Mouse (Mus musculus): ENCODE measurements around the gene Herpud1.
"Not testable (repeated sequence)": the region's sequence is repeated elsewhere in the genome, so short reads cannot be mapped to it uniquely, and the experiment has no call there.

Herpud1 gene

DNA sequence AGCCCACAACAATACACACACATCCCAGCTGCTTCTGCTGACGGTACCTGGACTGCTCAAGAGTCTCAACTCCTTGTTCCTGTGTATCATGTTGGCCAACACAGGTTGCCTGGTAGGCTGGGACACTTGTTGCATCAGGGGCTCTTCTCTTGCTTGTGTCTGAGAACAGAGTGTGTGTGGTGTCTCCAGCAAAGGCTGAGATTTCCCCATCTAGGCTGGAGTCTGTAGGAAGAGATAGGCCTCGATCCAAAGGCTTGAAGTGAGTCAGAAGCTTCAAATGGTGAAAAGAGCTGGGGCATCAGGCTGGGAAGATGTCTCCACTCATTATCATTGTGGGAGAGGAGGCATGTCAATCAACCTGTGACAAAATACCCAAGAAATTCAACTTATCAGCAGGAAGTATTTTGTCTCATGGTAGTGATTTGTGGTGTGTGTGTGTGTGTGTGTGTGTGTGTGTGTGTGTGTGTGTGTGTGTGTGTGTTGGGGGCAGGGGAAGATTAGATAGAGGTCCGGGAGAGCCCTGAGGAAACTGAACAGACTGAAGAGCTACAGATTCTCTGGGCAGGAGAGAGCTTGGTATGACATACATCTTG is 13.2 kb downstream of the Herpud1 start:
- DNase-seq (ENCODE audit: extremely low read depth, low read depth, low spot score): no peak

DNA sequence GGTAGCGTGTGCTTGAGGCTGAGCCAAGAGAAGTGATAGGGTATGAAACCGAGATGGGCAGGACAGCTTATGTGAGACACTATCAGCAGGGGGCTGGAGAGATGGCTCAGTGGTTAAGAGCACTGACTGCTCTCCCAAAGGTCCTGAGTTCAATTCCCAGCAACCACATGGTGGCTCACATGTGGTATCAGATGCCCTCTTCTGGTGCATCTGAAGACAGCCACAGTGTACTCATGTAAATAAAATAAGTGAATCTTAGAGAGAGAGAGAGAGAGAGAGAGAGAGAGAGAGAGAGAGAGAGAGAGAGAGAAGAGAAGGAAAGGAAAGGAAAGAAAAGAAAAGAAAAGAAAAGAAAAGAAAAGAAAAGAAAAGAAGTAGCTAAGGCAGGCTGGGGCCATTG is 13.7 kb downstream of the Herpud1 start:
- DNase-seq (ENCODE audit: extremely low read depth, low read depth, low spot score): not testable (repeated sequence)

DNA sequence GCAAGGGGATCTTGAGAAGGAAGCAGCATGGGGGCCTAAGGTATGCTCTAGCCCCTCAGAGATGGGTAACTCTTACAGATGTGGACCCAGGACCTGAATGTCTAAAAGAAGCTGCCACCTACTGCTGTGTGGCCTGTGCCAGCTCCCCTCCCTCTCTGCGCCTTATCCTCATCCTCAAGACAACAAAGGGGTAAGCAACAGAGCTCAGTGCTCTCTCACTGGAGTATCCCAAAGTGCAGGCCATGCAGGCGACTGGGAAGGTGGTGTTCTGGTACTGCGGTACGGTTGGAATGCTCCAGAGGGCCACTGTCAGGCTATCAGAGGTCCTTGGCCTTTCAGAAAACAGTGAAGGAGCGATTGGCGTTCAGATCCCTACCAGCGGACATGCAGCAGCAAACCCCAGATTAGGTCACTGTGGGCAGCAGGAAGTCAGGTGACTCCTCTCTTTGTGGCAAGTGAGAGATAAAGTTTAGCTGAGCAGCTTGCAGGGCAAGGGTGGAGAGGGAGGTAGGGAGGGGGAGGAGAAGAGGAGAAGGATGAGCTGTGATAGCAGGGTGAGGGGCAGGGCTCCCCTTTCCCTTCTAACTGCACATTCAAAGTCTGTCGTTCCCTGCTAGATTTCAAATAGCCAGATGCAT is 22.3 kb downstream of the Herpud1 start:
- no peak for DNase-seq (ENCODE audit: extremely low read depth, low read depth, low spot score)

DNA sequence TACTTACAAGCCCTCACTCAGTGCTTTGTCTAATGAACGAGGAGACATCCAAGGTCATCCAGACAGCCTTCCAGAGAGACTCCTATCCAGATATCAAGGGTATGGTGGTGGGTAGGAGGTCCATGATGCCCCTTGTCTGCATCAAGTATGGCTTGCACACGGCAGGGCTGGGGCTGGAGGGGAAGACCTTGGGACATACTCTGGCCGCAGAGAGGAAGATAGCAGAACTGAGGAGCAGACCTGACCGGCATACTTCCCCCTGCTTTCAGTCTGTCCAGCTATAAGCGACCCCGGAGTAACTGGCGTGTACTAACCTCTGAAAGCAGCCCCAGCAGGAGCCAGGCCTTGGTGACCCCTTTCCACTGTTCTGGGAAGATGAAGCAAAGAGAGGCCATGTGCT is 23.3 kb downstream of the Herpud1 start:
- no peak for DNase-seq (ENCODE audit: extremely low read depth, low read depth, low spot score)

DNA sequence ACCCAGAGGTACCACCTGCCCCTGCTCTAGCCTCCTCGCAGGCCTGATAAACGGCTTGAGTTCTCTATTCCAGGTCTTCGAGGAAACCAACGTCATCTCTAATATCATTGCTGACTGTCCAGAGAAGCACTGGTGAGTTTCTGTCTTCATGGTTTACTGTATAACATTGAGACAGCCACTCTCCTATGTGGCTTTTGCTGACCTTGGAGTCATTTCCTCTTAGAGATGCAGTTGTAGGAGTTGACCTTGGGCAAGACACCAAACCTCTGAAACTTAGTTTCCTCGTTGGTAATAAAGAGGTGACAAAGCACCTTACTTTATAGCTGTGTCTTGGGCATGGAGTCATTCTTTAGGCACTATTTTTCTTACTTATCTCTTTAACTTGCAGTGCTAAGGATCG is 26.3 kb downstream of the Herpud1 start:
- no peak for DNase-seq (ENCODE audit: extremely low read depth, low read depth, low spot score)

DNA sequence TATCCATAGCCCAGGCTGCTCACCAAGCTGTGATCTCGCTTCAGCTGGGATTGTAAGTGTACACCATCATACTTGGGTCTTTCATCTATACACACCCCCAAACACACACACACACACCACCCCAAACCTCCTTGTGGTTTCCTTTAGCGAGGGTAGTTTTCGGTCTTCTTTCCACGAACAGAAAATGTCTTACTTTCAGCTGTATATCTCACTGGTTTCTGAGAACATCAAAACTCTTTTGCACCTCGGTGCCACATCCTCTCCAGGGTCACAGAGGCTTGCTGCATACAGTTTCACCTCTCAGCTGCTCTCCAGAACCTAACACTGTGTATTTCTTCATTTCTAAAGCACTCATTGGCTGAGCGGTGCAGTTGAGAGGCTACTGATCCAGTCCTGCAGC is 27.3 kb downstream of the Herpud1 start:
- DNase-seq (ENCODE audit: extremely low read depth, low read depth, low spot score): no peak

DNA sequence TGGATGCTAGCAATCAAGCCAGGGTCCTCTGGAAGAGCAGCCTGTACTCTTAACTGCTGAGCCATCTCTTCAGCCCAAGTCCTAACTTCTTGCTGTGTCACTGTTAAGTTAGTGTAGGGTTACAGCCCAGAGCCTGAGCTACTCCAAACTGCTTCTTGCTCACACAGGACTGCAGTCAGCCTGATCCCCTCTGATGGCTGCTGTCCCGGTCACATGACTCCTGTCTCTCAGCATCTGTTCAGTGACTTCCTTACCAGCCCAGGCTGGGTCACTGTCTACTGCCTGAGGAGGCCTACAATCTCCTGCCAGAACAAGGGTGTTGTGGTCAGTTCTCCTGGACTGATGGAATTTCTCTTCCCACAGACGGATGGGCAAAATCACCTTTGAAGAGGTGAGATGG is 29.0 kb downstream of the Herpud1 start:
- no peak for DNase-seq (ENCODE audit: extremely low read depth, low read depth, low spot score)

DNA sequence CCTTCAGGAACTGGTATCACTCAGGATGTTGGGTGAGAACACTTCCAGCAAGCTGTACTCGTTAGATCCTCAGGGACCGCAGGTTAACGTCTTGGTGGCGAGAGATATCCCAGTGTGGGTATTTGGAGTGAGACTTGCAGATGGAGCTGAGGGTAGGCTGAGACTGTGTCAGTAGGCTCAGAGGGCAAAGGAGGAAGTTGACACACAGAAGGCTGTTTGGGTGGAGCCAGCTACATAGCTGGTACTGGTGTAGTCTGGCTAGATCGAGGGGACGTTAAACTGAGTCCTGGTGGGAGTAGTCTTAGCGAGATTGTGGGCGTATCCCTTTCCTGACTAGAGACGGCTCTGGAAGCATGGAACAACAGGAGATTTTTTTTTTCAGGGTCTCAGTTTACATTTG is 31.8 kb downstream of the Herpud1 start:
- DNase-seq (ENCODE audit: extremely low read depth, low read depth, low spot score): no peak

DNA sequence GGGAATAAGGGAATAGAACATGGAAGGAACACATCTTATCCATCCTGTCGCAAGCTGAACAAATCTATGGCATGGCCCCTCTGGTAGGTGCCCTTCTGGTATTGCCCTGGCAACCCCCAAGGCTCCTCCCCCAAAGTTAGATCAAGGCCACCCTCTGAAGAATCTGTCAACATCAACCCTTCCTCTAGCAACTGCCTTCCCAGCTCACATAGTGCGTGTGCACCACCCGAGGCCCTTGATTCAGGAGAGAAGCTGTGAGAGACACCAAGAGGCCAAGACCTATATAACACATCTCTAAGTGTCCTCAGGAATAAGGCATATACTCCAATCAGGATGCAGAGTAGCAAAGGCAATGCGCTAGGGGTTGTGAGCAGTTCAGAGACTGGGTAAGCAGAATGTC is 36.0 kb downstream of the Herpud1 start:
- no peak for DNase-seq (ENCODE audit: extremely low read depth, low read depth, low spot score)

DNA sequence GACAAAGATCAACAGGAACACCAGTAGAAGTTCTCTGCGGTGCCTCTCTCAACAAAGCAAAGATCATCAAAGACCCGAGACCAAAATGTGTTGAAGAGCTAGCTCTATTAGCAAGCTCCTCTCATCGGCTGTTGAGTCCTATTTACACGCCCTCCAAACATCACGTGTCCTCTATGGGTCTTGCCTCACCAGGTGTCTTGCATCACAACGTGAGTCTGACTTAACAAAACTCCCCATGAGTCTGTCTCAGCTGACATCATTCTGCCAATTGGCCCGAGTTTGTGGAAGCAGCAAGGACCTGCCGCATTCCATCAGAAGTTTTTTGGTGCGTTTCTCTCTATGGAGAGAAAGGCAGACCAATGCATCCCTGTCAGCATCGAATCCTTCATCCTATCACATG is 41.7 kb downstream of the Herpud1 start:
- DNase-seq (ENCODE audit: extremely low read depth, low read depth, low spot score): no peak

DNA sequence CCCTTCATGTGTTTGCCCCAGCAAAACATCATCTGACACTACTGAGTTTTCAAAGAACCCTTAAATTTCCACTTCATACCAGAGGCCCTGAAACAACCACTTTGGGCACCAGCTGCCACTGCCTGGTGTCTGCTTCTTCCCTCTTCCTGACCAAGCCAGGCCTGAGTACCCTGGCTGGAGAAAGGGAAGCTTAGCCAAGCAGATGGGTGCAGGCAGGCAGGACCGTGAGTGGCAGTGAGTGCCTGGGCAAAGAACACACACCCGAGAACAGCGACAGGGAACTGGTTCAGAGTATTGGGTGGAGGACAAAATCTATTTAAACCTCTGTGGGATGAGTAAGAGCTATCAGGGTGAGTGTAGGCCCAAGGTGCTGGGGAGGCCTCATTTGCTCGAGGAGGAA is 42.2 kb downstream of the Herpud1 start:
- no peak for DNase-seq (ENCODE audit: extremely low read depth, low read depth, low spot score)

DNA sequence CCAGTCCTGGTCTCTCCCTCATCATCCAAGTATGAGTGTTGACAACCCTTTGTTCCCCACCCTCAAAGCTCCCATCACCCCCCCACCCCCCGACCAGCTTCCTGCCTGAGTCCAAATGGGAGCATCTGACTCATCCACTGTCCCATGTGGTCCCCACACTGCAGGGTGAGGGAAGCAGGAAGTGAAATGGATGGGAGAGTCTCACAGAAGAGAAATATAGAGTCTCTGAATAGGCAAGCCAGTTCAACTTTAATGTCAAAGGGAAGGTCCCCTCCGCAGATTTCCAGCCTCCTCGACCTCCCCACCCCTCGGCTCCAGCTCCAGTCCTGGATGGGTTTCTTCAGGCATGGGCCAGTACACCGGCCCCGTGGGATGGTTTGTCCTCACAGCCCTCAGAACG is 43.1 kb downstream of the Herpud1 start:
- DNase-seq (ENCODE audit: extremely low read depth, low read depth, low spot score): no peak

DNA sequence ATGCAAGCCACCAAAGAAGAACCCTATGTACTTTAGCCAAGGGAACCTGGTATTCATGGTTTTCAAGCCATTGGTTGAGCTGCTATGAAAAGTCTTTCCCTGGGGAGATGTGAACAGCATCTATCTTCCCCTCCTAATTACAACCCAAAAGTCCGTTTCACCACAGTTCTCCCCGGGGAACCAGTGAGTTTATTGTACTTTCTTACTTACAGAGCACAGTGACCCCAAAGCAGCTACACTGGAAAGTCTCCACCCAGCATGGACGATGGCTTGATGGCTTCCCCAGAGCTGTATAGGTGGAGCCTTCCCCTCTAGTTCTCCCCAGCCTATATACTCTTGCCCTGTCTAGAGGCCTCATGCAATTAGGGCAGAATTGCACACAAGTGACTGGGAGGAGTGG is 46.0 kb downstream of the Herpud1 start:
- no peak for DNase-seq (ENCODE audit: extremely low read depth, low read depth, low spot score)

DNA sequence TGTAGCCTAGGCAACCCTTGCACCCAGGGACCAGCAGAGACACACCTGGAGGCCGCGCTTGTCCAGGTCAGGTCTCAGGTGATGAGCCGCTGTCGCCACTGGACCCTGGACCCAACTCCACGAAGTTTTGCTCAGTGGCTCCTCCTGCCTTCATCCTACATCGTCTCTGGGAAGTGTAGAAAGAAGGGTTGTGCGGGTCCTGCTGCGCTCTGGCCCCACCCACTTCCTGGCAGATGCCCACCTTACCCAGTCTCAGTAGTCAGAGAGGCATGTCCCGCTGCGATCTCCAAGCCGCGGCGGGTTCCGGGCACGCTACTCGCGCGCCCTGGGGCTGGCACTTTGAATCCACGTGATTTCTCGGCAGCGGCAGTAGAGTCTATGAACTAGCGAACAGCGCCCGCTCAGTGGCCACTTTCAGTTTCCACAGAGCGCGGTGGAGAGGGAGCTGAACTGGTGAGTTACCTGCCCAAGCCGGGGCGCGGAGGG is 47.8 kb downstream of the Herpud1 start, which contains the start of gene Nlrc5:
Gene Nlrc5 (plus strand): TSS at position 376 of the 486 bp plus-strand sequence.
- no peak for DNase-seq (ENCODE audit: extremely low read depth, low read depth, low spot score)

DNA sequence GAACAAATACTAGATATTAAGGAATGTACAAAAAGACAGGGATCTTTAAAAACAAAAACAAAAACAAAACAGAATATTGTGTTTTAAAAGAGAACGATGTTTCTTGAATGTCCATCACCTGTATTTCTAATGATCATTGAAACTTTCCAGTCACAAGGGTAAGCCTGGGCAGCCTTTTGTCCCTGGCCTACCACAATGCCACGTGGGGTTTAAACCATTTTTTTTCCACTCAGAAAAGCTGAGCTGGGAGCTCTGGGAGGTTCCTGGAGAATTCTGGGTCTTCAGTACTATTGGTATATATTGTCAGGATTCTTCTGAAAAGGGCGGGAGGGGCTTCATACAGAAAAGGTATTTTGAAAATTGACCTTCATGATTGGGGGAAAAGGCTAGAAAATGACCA is 48.7 kb downstream of the Herpud1 start:
- DNase-seq (ENCODE audit: extremely low read depth, low read depth, low spot score): no peak

DNA sequence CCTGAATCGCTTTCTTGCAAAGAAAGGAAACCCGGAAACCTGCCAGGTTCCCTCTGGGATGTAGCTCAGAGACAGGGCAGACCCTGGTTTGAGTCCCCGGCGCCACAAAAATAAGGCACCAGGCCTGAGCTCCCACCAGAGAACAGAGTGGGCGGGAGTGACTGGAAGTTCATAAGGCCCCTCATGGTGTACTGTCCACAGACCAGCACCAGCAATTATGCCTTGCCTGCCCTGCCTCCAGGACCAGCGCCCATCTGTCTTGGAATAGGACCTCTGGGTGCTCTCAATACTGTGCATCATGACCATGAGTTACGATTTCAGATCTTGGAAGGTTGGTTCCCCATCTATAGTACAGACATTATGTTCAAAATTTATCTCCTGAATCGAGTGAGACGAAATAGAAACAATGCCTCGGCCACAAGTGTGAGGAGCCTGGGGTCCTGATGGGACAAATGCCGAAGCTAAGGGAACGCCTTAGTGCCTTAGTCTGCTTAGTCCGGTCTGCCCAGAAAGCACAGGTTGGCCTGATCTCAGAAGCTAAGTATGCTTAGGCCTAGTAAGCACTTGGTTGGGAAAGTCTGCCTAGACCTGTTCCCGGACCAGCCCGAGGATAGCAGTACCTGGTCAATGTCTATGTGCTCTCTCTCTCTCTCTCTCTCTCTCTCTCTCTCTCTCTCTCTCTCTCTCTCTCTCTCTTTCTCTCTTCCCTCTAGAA is 49.3 kb downstream of the Herpud1 start:
- no peak for DNase-seq (ENCODE audit: extremely low read depth, low read depth, low spot score)

DNA sequence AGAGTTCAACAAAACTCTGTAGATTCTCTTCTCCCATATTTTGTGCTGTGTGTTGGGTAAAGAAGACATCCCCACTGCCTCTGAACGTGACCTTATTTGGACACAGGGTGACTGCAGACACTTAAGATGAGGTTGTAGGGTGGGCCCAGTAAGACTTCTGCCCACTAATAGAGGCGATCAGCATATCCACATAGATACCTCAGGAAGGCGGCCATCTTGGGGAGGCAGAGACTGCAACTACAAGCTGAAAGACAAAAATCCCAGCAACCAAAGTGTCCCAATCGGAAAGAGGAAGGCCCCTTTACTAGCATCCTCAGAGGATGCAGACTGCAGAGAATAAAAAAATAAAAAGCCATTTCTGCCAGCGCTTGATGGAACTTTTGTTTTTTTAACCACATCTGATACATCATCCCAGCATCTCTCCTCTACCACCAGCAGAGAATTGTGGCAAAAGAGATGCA is 49.9 kb downstream of the Herpud1 start:
- no peak for DNase-seq (ENCODE audit: extremely low read depth, low read depth, low spot score)

DNA sequence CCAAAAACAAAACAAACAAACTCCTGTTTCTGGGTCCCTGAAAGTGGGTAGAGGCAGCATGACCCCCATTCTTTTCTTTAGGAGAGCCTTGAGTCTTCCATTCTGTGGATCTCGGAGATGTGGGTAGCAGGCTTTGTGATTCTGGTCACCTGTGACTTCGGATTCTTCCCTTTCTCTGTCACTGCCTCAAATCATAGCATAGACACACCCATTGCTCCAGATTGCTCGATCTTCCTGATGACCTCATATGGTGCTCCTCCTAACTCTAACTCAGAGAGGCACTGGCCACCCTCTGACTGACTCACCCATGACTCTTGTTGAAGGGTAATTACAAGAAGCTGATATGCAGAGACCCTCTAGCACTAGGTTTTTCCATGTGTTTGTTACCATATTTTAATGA is 50.7 kb downstream of the Herpud1 start:
- no peak for DNase-seq (ENCODE audit: extremely low read depth, low read depth, low spot score)

DNA sequence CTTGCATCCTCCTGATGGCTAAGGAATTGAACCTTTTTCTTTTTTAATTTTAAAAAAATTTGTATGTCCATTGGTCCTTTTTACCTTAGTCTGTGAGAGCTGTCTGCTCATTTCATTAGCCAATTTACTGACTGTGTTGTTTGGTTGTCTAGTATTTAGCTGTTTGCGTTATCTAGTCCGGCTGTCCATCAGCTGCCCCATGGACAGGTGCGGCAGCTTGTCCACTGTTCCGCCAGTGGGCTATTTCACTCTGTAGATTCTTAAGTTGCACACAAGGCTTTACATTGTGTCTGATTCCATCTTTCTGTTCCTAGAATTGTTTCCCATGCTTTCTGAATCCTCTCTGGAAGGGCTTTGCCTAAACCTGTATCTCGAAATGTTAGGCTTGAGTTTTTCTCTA is 52.4 kb downstream of the Herpud1 start:
- DNase-seq (ENCODE audit: extremely low read depth, low read depth, low spot score): no peak

DNA sequence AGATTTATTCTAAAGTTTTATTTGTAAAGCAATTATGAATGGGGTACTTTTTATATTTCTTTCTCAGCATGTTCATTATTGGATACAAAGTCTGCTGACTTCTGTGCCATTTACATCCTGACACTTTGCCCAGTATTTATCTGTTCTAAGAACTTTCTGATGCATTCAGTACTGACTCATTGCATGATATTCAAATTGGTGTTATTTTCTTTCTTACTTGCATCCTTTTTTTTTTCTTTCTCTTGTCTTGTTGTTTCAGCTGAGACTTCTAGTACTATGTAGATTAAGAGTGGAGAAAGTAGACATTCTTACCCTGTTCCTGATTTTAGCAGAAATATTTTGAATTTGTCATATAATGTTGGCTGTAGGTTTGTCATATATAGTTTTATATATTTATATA is 53.5 kb downstream of the Herpud1 start:
- DNase-seq (ENCODE audit: extremely low read depth, low read depth, low spot score): no peak

DNA sequence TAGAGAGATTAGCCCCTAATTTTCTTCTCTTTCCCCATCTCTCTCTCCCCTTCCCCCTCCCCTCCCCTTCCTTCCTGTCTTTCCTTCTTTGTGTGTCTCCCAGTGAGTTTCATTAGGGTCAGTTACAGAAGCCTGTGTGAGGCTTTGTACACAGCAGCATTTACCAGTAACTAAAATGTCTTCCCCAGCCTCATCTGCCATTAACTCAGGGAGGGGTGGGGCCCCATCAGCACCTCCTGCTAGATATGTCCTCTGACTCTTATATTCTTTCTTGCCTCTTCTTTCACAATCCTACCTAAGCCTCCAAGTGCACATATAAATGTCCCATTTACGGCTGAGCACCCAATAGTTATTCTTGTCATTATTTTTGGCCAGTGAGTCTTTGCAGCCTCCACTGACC is 54.2 kb downstream of the Herpud1 start:
- DNase-seq (ENCODE audit: extremely low read depth, low read depth, low spot score): no peak

DNA sequence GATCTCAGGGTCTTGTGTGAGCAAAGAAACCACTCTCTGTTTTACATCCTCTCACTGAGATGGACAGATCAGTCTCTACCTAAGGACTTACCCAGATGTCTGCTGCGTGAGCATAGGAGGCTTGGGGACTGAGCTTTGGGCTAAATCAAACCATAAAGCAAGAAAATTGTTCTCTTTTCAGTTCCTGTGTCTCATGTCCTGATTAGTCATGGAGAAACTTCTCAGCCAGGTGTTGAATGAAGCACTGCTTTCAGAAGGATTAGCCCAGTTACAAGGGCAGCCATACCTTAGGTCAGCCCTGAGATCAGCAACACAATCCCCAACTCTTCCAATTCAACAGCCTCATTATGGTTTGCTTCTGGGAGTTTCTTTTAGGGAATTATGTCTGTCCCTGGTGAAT is 55.4 kb downstream of the Herpud1 start:
- no peak for DNase-seq (ENCODE audit: extremely low read depth, low read depth, low spot score)
